Comparison of ENCODE assay signal across 9 mouse cellular contexts in the genomic region with DNA sequence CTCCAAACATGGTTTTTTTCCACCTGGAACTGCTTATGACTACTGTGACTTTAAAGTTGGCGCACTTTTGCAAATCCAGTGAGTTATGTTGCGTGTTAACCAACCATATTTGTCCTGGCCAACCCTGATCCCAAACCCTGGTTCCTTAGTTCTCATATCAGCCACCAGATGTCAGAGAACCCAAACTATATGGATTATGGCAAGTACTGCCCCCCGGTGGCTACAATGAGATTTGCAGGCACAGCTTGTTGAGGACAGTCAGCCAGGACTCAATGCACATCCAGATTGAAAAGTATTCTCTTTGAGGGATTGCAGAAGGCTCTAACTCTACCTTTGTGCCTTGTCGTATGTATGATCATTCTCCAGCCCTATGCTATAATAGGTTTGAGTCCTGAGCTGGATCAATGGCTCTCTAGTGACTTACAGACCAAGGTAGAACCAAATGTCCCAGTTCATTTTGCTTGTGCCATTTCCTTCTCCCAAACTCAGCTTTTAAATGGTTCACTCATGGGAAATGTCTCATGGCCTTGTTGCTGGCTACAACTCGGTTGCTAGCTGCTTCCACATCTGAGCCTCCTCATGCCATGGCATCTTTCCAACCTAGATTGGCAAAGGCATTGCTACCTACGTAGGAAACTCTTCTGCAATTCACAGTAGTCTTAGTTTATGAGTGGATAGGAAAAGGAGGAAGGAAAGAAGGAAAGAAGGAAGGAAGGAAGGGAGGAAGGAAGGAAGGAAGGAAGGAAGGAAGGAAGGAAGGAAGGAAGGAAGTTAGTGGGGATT.
A peak's percentile ranks its signal among the peaks of the same experiment; 100 is the strongest.
DNase-seq lines count a peak whose midpoint lies in the region; ATAC-seq and TF ChIP-seq lines count a peak whose summit lies in the region.
"Had no signal": no experiment of that assay in that cellular context is flagged by ENCODE, and none has a peak within 500 bp of the region (broad histone marks: within the 10 kb centered on the region; RNA-seq: fewer than 3 reads in every experiment).

No protein-coding gene starts in this region.

- no peaks in the 10 kb centered on the region for H3K36me3 ChIP-seq in forebrain, embryonic 14.5 days (ENCODE audit: control insufficient read depth, insufficient read depth, low read length)
- no peaks in the 10 kb centered on the region for H3K36me3 ChIP-seq in forebrain, embryonic 12.5 days (replicated peaks)
- no peaks in the 10 kb centered on the region for H3K36me3 ChIP-seq in liver, embryonic 14.5 days (replicated peaks; ENCODE audit: control insufficient read depth, insufficient read depth, low read depth)
- no peaks in the 10 kb centered on the region for H3K36me3 ChIP-seq in liver, embryonic 11.5 days (ENCODE audit: control insufficient read depth, insufficient read depth, low read length)
- H3K36me3 ChIP-seq in stomach, postnatal 0 days (ENCODE audit: control insufficient read depth, insufficient read depth, low read length): no peaks in the 10 kb centered on the region
- H3K36me3 ChIP-seq in hindbrain, embryonic 14.5 days (replicated peaks; ENCODE audit: control insufficient read depth, insufficient read depth): no peaks in the 10 kb centered on the region

- no peaks in the 10 kb centered on the region for H3K9me3 ChIP-seq in forebrain, embryonic 14.5 days (replicated peaks; ENCODE audit: control insufficient read depth, low read length)
- no peaks in the 10 kb centered on the region for H3K9me3 ChIP-seq in forebrain, embryonic 12.5 days
- no peaks in the 10 kb centered on the region for H3K9me3 ChIP-seq in liver, embryonic 14.5 days (ENCODE audit: control insufficient read depth, low read length)
- H3K9me3 ChIP-seq in liver, embryonic 11.5 days (ENCODE audit: control insufficient read depth, low read length): no peaks in the 10 kb centered on the region
- H3K9me3 ChIP-seq in stomach, postnatal 0 days (ENCODE audit: control insufficient read depth, low read length): no peaks in the 10 kb centered on the region
- no peaks in the 10 kb centered on the region for H3K9me3 ChIP-seq in hindbrain, embryonic 14.5 days (ENCODE audit: control insufficient read depth, low read length)

- H3K9ac ChIP-seq in forebrain, embryonic 14.5 days (ENCODE audit: low read length): no peak overlapping the region
- no peak overlapping the region for H3K9ac ChIP-seq in forebrain, embryonic 12.5 days
- H3K9ac ChIP-seq in liver, embryonic 14.5 days (replicated peaks): no peak overlapping the region
- H3K9ac ChIP-seq in liver, embryonic 11.5 days (ENCODE audit: low read depth, low read length): no peak overlapping the region
- no peak overlapping the region for H3K9ac ChIP-seq in stomach, postnatal 0 days (ENCODE audit: low read length)
- no peak overlapping the region for H3K9ac ChIP-seq in hindbrain, embryonic 14.5 days

- H3K27ac ChIP-seq in forebrain, embryonic 14.5 days (ENCODE audit: low read depth, low read length): peak overlapping the region; percentile 1; the same call in 1 of the 2 replicates
- H3K27ac ChIP-seq in forebrain, embryonic 12.5 days: no peak overlapping the region
- H3K27ac ChIP-seq in liver, embryonic 14.5 days: no peak overlapping the region
- H3K27ac ChIP-seq in liver, embryonic 11.5 days (ENCODE audit: low read depth, low read length): no peak overlapping the region
- no peak overlapping the region for H3K27ac ChIP-seq in stomach, postnatal 0 days (replicated peaks)
- no peak overlapping the region for H3K27ac ChIP-seq in hindbrain, embryonic 14.5 days

- peaks cover 16% of the 10 kb centered on the region for H3K4me1 ChIP-seq in forebrain, embryonic 14.5 days (ENCODE audit: control insufficient read depth, insufficient read depth, low read length)
- H3K4me1 ChIP-seq in forebrain, embryonic 12.5 days: peaks cover 27% of the 10 kb centered on the region
- peaks cover 0 to 4% of the 10 kb centered on the region in 2 experiments; a peak in 1 of 4 replicates for H3K4me1 ChIP-seq in liver, embryonic 14.5 days (replicated peaks; ENCODE audit: control insufficient read depth in 2 of 2, insufficient read depth in 2 of 2, low read length in 1 of 2)
- peaks cover 5% of the 10 kb centered on the region for H3K4me1 ChIP-seq in liver, embryonic 11.5 days (replicated peaks; ENCODE audit: control insufficient read depth, insufficient read depth, low read length)
- H3K4me1 ChIP-seq in stomach, postnatal 0 days (replicated peaks; ENCODE audit: control insufficient read depth, insufficient read depth): no peaks in the 10 kb centered on the region
- H3K4me1 ChIP-seq in hindbrain, embryonic 14.5 days (replicated peaks; ENCODE audit: control insufficient read depth, insufficient read depth, low read length): peaks cover 23% of the 10 kb centered on the region

- H3K27me3 ChIP-seq in forebrain, embryonic 14.5 days (replicated peaks; ENCODE audit: control insufficient read depth, insufficient read depth, low read length): no peaks in the 10 kb centered on the region
- H3K27me3 ChIP-seq in forebrain, embryonic 12.5 days: no peaks in the 10 kb centered on the region
- H3K27me3 ChIP-seq in liver, embryonic 14.5 days (ENCODE audit: control insufficient read depth, insufficient read depth, low read length): no peaks in the 10 kb centered on the region
- no peaks in the 10 kb centered on the region for H3K27me3 ChIP-seq in liver, embryonic 11.5 days (replicated peaks; ENCODE audit: control insufficient read depth, insufficient read depth, low read length)
- no peaks in the 10 kb centered on the region for H3K27me3 ChIP-seq in stomach, postnatal 0 days (ENCODE audit: control insufficient read depth, insufficient read depth, low read length)
- no peaks in the 10 kb centered on the region for H3K27me3 ChIP-seq in hindbrain, embryonic 14.5 days (ENCODE audit: control insufficient read depth, insufficient read depth, low read length)

- 67% methylated on average over 6 of the region's 6 CpGs for WGBS in forebrain, embryonic 14.5 days
- 76% methylated on average over 6 of the region's 6 CpGs for WGBS in forebrain, embryonic 12.5 days
- 51% methylated on average over 6 of the region's 6 CpGs for WGBS in liver, embryonic 14.5 days (ENCODE audit: insufficient replicate concordance)
- 70% methylated on average over 6 of the region's 6 CpGs for WGBS in liver, embryonic 11.5 days
- 73% methylated on average over 6 of the region's 6 CpGs for WGBS in stomach, postnatal 0 days
- WGBS in hindbrain, embryonic 14.5 days: 70% methylated on average over 6 of the region's 6 CpGs

- no peak for ATAC-seq in forebrain, embryonic 14.5 days
- ATAC-seq in forebrain, embryonic 12.5 days (ENCODE audit: low FRiP score): no peak
- no peak for ATAC-seq in liver, embryonic 14.5 days (ENCODE audit: insufficient read depth)
- ATAC-seq in liver, embryonic 11.5 days (replicated peaks; ENCODE audit: low FRiP score): no peak
- ATAC-seq in stomach, postnatal 0 days (ENCODE audit: low FRiP score, low TSS enrichment): no peak
- no peak for ATAC-seq in hindbrain, embryonic 14.5 days (ENCODE audit: low FRiP score)

- no peak overlapping the region for H3K4me3 ChIP-seq in forebrain, embryonic 14.5 days (ENCODE audit: low read depth, low read length)
- H3K4me3 ChIP-seq in forebrain, embryonic 12.5 days (replicated peaks): no peak overlapping the region
- H3K4me3 ChIP-seq in liver, embryonic 14.5 days (ENCODE audit: insufficient read depth in 1 of 2, low read depth in 2 of 2, low read length in 2 of 2): no peak overlapping the region
- H3K4me3 ChIP-seq in liver, embryonic 11.5 days (ENCODE audit: low read depth, low read length): no peak overlapping the region
- H3K4me3 ChIP-seq in stomach, postnatal 0 days (ENCODE audit: low read depth, low read length): no peak overlapping the region
- H3K4me3 ChIP-seq in hindbrain, embryonic 14.5 days (replicated peaks; ENCODE audit: low read length): no peak overlapping the region

- no peak for TF ChIP-seq EP300 in liver, embryonic 14.5 days (IDR thresholded peaks at IDR 0.05; ENCODE audit: low read depth)
- TF ChIP-seq EP300 in stomach, postnatal 0 days (optimal IDR thresholded peaks at IDR 0.05): no peak

- TF ChIP-seq CTCF in liver, embryonic 14.5 days (IDR thresholded peaks at IDR 0.05; ENCODE audit: low read depth): peak; percentile 68
- TF ChIP-seq CTCF in stomach, postnatal 0 days (IDR thresholded peaks at IDR 0.05; ENCODE audit: low read depth): peak; percentile 66

- no peak for DNase-seq in forebrain, embryonic 14.5 days (ENCODE audit: low spot score)
- DNase-seq in liver, embryonic 14.5 days (ENCODE audit: low read depth in 3 of 3, low spot score in 3 of 3): peak in 1 of 3 experiments; percentile 13
- DNase-seq in liver, embryonic 11.5 days (ENCODE audit: low spot score): no peak
- peak; percentile 60 for DNase-seq in NIH3T3 (ENCODE audit: low read depth)
- DNase-seq in stomach, postnatal 0 days (ENCODE audit: low spot score): no peak
- no peak for DNase-seq in hindbrain, embryonic 14.5 days (ENCODE audit: low spot score)
- DNase-seq in urinary bladder, adult 18-20 months (ENCODE audit: low spot score in 2 of 2): no peak
- DNase-seq: right cerebral cortex, postnatal 14 days had no signal

- H3K4me2 ChIP-seq in forebrain, embryonic 14.5 days (ENCODE audit: low read length): no peak overlapping the region
- H3K4me2 ChIP-seq in forebrain, embryonic 12.5 days: no peak overlapping the region
- H3K4me2 ChIP-seq in liver, embryonic 14.5 days (ENCODE audit: low read depth): no peak overlapping the region
- no peak overlapping the region for H3K4me2 ChIP-seq in liver, embryonic 11.5 days
- H3K4me2 ChIP-seq in stomach, postnatal 0 days (replicated peaks; ENCODE audit: low read depth): no peak overlapping the region
- no peak overlapping the region for H3K4me2 ChIP-seq in hindbrain, embryonic 14.5 days (replicated peaks)
